Mouse (Mus musculus) kidney, postnatal 14 days (tissue): Measurements from ENCODE around the gene Chdh.

ENCODE experiments used
- DNase-seq: peaks from one replicate; pipeline ENCODE4 v3.0.0; 2022; ENCODE audit warnings: mixed read lengths

Chdh gene

GRCm38 (mm10) chr14:30014487-30014886 lies 5.7 kb downstream of the Chdh start:
- DNase-seq = no peak

DNA sequence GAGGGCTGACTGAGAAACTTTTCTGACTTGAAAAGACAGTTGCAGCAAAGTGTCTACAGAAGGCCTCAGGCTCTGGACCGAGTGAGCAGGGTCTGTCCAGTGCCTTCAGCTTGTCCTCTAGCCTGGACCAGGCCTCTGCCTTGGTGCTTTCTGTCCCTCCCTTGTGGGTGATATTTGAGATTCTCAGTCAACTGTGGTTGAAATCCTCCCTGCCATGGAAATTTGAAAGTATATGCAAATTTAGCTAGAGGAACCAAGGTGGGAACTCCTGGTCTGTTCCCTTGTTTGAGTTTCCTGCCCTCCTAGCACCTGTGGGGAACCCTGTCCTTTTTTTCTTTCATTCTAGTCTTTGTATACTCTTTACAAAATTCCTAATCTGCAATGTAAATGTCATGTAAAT lies 6.2 kb downstream of the Chdh start:
- DNase-seq = no peak

- no peak for DNase-seq
These were observed 7.8 kb downstream of the Chdh start for GRCm38 (mm10) chr14:30016666-30017065.

DNA sequence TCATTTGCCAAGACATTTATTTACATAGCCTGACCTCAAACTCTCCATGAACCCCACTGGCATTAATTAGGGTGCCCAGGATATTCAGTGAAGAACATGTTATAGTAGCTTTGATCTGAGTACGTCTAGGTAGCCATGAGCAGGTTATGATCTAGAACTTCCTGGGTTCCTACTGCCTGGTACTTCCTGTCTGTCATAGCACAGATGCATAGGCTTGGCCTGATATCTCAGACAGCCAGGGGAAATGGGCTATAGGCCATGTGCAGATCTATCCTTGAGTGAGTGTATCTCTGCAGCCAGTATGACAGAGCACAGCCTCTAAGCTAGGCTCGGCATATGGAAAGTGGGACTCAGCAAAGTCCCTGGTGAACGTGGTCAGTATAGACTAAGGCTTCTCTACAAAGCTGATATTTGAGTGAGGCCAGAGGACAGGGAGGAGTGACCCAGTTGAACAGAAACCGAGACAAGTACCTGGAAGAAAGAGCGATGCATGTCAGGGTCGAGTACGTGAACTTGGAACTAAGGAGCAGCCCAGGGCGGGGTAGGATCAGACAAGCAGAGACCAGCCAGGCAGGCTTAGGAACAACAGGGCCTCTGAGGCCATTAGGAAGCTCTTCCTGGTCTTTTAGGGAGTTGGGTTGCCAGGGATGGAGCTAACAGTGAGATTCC lies 9.1 kb downstream of the Chdh start:
- no peak for DNase-seq

DNA sequence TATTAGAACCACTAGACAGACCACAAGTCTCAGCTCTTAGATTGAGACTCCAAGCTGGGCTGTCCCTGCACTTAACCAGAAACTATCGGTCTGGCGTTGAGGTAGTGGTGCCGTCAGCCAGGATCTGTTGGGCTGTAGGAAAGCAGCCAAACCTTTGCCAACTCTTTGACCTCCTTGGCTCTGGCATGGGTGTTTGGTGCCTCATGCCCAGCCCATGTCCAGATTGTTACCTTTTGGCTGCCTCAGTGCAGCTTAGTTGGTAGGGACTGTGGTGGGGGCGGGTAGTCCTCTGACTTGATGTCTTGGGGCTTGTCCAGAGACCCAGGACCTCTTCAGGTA lies 9.6 kb downstream of the Chdh start:
- DNase-seq = no peak

- no peak for DNase-seq
These were observed 10.0 kb downstream of the Chdh start for GRCm38 (mm10) chr14:30018846-30019245.

GRCm38 (mm10) chr14:30019375-30019774 lies 10.6 kb downstream of the Chdh start:
- peak; percentile 74 for DNase-seq

- DNase-seq = no peak
These were observed 11.2 kb downstream of the Chdh start for GRCm38 (mm10) chr14:30019792-30020575.

DNA sequence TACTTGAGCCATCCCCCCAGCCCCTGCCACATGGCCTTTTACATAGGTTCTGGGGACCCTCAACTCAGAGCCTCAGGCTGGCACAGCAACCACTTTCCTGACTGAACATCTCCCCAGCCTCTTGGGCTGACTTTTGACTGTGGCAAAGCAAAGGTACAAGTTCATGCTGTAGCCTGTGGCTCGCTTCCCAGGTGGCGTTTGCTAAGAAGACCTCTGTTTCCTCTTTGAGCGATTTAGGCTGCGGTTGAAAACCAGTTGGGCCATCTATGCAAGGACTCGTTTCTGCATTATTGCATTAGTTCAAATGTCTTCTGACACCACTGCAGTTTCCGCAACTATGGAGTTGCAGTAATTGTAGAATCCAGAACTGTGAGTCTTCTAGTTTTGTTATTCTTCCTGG lies 13.6 kb downstream of the Chdh start:
- no peak for DNase-seq

DNA sequence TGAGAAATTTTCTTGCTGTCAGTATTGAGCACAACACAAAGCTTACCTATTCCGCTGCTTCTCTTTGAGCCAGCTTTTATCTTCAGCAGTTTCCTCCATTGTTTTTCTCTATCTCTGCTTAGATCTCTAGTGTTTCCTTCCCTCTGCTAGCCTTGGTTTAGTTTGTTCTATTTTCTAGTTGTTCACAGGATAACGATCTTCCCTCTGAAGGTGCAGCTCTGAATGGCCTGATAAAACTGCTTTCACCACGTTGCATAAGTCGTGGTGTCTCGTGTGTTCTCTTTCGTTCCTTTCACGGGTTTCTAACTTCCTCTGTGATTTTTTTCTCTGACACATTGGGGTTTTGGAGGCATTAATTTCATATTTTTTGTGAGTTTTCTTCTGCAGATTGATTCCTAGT lies 15.6 kb downstream of the Chdh start:
- no peak for DNase-seq

- DNase-seq = no peak
These were observed 18.6 kb downstream of the Chdh start for GRCm38 (mm10) chr14:30027378-30027777.

GRCm38 (mm10) chr14:30033405-30033804 lies 24.6 kb downstream of the Chdh start:
- no peak for DNase-seq

GRCm38 (mm10) chr14:30038431-30038830 lies 29.6 kb downstream of the Chdh start:
- DNase-seq = no peak

DNA sequence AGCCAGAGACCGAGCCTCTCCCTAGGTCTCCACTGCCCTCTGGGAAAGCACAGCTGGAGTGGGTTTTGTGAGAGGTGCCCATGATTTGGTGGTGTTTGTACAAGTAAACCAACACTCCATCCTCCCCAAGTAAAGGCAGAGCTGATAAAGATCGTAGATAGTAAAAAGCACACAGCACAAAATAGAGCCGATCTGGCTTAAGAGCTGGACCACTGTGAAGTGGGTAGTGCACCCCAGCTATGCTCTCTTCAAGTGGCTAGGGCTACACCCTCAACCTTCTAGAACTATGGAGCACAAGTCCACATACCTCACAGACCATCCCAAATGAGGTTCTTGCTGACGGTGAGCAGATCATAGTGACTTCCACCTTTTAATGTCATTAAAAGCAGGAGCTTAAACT lies 30.6 kb downstream of the Chdh start:
- DNase-seq = no peak

DNA sequence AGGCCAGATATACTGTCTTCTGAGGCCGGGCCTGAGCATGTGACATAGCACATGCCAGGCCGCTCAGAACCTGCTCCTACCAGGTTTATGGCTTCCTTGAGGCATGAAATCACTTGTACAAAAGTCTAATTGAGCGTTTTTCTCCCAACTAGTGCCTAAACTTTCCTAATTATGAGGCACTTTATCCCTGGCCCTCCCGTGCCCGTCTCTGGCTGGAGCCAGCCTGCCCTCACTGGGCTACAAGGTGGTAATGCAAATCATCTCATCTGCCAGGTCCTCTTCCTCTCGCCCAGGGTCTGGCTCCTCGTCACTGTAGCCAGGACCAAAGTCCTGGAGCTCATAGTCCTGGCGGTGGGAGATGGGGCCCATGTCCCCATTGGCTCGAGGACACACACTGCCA lies 33.0 kb downstream of the Chdh start:
- DNase-seq = no peak

GRCm38 (mm10) chr14:30043356-30043940 lies 34.6 kb downstream of the Chdh start:
- DNase-seq = no peak

GRCm38 (mm10) chr14:30045239-30045638 lies 36.4 kb downstream of the Chdh start:
- DNase-seq = peak; percentile 44

DNA sequence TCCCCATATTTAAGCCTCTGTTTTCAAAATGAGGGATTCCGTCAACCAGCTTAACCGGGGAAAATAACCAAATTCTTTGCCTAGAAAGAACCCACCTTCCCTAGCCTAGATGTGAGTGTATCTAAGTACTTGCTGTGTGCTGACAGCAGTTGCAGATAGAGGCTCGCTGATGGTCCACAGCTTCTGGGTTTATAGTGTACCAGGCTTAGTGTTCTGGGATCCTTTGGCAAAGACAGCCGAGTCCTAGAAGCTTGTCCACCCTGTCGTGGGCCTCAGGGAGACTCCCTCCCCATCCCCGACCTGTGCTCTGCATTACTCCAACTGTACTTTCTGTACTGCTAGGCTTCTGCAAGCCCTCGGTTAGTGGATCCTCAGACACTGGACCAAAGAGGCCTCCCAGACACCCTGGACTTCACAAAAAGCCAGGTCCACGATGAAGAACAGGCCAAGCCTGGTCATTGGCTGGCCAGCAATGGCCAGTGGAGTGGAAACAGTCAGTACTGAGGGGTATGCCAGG lies 36.9 kb downstream of the Chdh start:
- no peak for DNase-seq

DNA sequence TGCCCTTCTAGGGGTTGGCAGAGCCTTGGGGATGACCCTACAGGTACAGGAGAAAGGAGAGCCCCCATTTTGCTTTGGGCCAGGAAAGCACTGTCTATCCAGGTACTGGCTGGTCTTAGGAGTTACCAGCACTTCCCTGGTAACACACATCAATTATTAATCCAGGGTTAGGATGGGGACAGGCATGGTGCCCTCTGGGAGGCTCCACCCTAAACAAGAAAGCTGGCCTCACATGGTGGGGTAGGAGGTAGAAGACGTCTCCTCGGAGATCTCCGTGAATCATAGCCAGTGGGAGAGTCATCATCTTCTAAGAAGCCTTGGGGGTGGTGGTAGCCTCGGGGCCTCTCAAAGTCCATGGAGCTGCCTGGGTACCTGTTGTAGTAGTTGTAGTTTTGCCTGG lies 38.2 kb downstream of the Chdh start:
- DNase-seq = no peak

- no peak for DNase-seq
These were observed 39.2 kb downstream of the Chdh start for GRCm38 (mm10) chr14:30048049-30048448.

DNA sequence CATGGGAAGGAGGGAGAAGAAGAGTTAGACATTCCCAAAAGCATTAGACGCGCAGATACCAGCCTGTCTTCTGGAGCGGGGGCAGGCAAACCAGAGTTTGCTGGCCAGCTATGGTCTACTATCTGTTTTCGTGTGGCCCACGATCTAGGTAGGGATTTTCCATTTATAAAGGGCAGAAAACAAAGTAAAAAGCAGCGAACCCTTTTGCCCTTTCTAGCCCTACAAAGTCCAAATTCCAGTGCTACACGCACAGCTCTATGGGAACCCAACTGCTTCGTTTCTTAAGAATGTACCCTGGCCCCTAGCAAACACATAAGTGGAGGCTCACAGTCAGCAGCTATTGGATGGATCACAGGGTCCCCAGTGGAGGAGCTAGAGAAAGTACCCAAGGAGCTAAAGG lies 41.5 kb downstream of the Chdh start:
- DNase-seq = no peak

- DNase-seq = no peak
These were observed 46.1 kb downstream of the Chdh start for GRCm38 (mm10) chr14:30054922-30055321.

- DNase-seq = no peak
These were observed 47.4 kb downstream of the Chdh start for GRCm38 (mm10) chr14:30056031-30056766.
